Mouse (Mus musculus): ENCODE measurements at regions not wholly inside any gene's neighbourhood (a gene's known extent, or its start where the extent isn't known, plus 50 kb on each side); places are given as distances from the start of the nearest gene placed in this dataset.

DNA sequence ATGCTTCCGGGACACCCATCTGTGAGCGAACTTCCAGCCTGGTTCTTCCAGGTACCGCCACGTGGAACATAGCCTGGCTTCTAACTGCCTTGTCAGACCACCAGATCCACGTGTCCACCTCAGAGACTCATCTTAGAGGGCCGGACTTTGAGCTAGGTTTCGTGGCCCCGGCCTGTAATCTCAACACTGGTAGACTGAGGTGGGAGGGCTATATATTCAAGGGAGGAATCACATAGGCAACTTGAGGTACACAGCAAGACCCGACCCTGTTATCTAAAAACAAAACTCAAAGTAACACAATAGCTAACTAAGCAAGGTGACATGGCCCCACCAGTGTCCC lies 366.1 kb downstream of the Sox9 start:
- TF ChIP-seq CTCF (conservative IDR thresholded peaks at IDR 0.05; ENCODE audit: low read length), result no peak
- TF ChIP-seq NANOG (IDR thresholded peaks at IDR 0.05; ENCODE audit: borderline replicate concordance, low read length), result no peak
